Mouse (Mus musculus) gonadal fat pad, adult 2 months (tissue): Measurements from ENCODE around the gene Gm17190. TPM values are rescaled to one million over a fixed set of nuclear protein-coding genes. Genes with fewer than 3 reads are reported as not detected.
"Not testable (repeated sequence)": the region's sequence is repeated elsewhere in the genome, so short reads cannot be mapped to it uniquely, and the experiment has no call there.

ENCODE experiments used
- DNase-seq: peaks from one replicate; pipeline ENCODE4 v3.0.0-alpha.2; 2012; ENCODE audit warnings: low read depth
- polyA plus RNA-seq: library from polyadenylated mRNA; depleted of rRNA; stranded (reverse); fragments of >200 nt; gene quantifications from 2 replicates; pipeline ENCODE4 v1.2.3, GENCODE M21; 2012; rRNA removed

Gene Gm17190
- not detected in 2 replicates for polyA plus RNA-seq

DNA sequence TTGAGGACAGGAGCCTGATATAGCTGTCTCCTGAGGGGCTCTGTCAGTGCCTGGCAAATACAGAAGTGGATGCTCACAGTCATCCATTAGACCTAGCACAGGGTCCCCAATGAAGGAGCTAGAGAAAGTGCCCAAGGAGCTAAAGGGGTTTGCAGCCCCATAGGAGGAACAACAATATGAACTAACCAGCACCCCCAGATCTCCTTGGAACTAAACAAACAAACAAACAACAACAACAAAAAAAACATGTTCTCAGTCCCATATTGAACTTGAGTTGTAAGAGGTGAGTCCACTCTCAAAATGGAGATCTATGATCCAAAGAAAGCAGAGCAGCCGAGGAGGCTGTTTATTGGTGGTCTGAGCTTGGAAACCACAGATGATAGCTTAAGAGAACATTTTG lies at the start of gene Gm17190:
Gene Gm17190, plus strand, starts transcription at position 301 of the 400 bp plus-strand sequence.
- DNase-seq = not testable (repeated sequence)

DNA sequence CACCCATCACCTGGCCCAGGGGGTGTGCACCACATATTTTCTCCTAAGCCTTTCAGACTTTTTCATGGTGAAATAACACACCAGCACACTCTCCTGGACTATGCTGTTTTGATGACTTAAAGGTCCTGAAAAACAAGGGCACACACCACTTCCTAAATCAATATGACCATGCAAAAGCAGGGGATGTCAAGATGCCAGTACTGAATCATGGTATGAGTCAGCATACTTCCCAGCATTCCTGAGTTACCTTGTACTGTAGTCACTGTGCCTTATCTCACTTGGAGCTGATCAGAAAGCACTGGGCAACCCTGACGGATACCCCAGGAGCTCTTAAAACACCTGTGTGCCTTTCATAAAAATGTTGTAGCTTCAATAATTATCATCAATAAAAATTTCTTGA lies 42.3 kb upstream of the Gm17190 start:
- no peak for DNase-seq

DNA sequence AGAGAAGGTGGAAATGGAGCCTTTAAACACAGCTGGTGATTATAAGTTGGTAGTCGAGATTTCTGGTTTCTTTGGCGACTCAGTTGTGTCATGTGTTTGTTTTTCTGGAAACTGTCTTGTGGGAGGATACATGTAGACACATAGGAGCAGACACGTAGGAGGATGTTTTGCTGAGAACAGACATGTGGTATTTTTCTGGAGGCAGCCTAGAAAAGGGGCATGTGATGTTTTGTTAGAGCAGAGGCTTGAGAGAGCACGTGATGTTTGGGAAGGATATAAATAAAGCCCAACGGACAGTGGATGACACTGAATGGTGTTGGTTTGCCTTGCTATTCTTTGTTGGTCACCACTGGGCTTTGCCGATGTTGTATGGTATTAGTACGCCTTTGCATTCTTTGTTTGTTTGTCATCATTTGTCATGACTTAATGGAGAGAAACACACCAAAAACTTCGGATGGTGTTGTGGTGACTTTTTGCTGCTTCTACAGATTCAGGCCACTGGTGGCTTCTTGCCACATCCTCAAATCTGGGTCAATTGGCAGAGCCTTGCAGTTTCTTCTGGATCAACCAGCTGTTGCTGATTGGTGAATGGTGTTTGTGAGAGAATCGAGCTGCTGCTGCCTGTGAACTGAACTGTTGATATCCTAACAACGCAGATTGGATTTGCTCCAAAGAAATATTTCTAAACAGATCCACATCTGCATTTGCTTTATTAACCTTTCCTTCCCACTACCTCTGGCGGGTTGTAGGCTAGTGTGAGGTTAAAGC lies 41.4 kb upstream of the Gm17190 start:
- DNase-seq = no peak

GRCm38 (mm10) chr13:96045396-96045795 lies 36.5 kb upstream of the Gm17190 start:
- DNase-seq = no peak

- no peak for DNase-seq
Observed at GRCm38 (mm10) chr13:96052755-96053154, 29.1 kb upstream of the Gm17190 start.

DNA sequence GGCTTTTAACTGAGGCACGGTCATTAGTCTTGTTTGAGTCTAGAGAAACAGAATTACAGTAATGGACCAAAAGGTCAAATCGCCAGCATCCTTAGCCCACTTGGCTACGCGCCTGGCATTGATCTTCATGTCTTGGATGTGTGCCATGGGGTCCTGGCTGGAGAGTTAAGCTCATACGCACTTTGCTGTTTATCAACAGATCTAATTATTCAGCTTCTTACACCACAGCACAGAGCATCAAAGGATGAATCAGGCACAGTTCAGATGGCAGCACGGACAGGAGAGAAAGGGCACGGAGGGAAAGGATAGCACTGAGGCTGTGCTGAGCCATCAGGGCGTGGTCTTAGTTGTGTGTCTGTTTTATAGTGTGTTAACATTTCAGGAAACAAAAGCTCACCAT lies 8.3 kb upstream of the Gm17190 start:
- DNase-seq = no peak

DNA sequence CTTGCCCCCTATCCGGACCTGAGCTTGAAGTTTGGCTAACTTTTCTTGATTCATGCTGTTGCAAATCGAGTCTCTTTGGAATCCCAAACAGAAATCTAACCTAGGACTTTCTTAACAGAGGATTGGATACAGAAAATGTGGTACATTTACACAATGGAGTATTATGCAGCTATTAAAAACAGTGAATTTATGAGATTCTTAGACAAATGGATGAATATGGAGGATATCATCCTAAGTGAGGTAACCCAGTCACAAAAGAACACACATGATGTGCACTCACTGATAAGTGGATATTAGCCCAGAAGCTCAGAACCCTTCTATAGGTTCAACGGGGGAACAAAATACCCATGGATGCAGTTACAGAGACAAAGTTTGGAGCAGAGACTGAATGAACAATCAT lies 578 bp upstream of the Gm17190 start, which contains the start of gene Gm20075:
Gene Gm20075, minus strand, starts transcription at position 101 of the 400 bp plus-strand sequence.
- DNase-seq = not testable (repeated sequence)

DNA sequence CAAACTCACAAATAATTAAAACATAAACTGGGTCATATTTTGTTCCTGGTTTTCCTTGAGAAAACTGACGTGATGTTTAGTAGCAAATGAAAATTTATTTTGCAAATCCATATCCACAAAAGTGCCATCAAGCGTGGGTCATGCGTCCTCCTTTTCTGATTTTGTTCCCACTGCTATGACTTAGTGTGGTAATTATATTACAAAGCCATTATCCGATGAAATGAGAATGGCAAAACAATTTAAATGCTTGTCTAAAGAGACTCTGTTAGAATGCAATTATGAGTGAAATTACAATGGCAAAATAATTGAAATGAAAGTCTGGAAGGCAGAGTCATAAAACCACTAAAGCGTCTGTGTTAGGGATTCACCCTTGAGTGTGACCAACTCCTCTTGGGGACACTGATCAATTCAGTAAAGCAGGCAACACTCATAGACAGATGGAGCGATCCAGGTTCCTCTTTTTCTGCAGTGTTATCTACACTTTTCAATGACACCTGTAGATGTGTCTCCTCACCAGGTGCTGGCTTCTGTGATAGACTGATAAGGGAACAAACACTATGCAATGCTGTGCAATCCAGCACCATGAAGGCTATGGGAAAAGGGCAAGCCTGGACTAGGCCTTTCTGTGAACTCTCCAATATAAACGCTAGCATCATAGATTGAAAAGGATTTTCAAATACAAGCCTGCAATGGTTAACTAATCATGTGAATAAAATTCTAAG lies 3.9 kb downstream of the Gm17190 start:
- DNase-seq = no peak

GRCm38 (mm10) chr13:96090929-96091328 lies 9.1 kb downstream of the Gm17190 start:
- no peak for DNase-seq

- DNase-seq = no peak
Observed at GRCm38 (mm10) chr13:96106367-96106766, 24.5 kb downstream of the Gm17190 start.

GRCm38 (mm10) chr13:96110767-96111166 lies 28.9 kb downstream of the Gm17190 start:
- DNase-seq = no peak

GRCm38 (mm10) chr13:96112711-96113110 lies 30.9 kb downstream of the Gm17190 start:
- DNase-seq = no peak

DNA sequence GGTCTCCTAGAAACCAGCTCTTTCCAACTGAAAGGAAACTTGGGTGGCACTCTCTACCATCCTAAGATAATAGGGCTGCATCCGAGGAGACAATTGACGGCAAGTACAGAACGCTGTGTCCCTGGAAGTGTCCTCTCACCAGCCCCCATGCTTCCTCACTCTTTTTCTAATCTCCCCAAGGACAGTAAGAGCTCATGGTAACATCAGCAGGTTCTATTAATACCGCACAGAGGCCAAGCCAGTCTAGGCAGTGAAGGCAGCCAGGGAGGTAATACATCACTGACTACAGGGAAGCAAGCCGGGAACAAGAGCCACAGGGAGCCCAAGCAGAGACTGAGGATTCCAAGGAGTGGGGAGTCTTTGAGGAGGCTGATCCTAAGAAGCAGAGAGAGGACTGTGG lies 43.2 kb downstream of the Gm17190 start:
- no peak for DNase-seq

GRCm38 (mm10) chr13:96126669-96127068 lies 44.8 kb downstream of the Gm17190 start:
- DNase-seq = no peak

DNA sequence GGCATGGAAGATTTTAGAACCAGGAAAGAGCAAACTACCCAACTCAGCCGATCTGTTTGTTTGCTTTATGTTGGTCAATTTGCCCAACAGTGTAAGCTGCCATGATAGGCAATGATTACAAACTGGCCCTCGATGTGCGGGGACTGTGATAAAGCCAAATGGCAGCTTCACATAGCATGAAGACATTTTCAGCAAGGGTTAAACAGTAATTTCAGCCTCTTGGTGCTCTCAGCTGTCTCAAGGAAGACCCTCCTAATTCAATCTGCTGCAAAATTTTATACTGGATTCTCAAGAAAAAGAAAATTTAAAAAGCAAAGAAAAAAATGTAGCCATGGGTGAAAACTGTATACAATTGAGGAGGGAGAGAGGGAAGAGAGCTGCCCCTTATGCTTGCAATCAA lies 47.2 kb downstream of the Gm17190 start:
- DNase-seq = no peak

DNA sequence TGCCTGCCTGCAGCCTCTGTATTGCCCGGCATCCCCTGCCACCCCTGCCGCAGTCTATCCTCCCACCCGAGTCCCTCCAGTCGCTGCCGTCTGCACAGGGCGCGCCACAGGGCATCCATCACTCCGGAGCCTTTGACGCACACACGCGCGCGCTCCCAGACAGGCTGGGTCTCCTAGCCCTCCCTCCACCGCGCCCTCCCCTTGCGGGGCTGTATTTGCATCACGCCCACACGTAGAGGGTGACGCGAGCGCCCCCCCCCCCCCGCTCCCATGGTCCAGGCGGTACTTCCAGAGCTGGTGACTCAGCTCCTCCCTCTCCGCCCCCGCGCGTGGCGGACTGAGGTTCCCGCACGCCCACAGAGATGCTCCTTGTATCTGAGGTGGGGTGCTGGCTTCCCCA lies 49.2 kb downstream of the Gm17190 start:
- DNase-seq = no peak

DNA sequence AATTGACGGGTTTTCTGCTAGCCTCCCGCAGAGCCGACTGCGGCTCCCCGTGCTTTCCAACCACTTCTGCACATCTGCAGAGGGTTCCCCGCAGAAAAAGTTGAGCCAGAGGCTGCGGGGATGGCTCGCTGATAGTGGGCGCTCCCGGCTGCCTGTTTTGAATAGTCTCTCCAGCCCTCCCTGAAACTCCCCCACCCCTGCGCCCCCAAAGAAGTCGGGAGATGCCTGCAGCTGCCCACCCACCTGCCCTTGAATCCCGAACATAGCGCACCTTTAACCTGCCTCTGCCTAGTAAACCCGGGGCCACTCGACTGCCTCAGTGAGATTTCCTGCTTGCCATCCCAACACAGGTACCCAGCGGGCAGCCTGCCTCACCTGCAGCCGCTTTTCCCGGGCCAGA lies 50.1 kb downstream of the Gm17190 start:
- DNase-seq = no peak

DNA sequence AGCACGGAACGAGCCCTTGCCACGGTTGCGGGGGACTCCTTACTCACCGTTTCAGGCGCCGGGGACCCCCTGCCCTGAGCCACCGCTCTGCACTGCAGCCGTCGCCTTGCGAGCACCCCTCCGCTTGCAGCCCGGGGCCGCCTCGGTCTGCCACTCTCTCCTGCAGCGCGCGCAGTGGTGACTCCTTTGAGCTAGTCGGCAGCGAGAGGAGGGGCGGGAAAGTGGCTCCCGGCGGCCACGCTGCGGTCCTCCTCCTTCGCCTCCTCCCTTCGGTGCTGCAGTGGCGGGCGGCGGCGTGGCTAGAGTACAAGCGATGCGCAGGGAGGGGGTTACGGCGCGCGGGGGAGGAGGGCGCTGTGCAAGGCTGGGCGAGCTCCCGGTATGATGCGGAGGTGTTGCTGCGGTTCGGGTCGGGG lies 50.6 kb downstream of the Gm17190 start, which contains the start of gene Sv2c:
Gene Sv2c, minus strand, starts transcription at position 177 of the 416 bp plus-strand sequence.
- no peak for DNase-seq

Other genes with a start within 250 kb of the Gm17190 start
- gene Iqgap2, start 190.1 kb upstream of the Gm17190 start, polyA plus RNA-seq = 12.7 and 20.1 TPM in 2 replicates
- gene Gm20075, start 678 bp upstream of the Gm17190 start, polyA plus RNA-seq = 0.42 and 5.0 TPM in 2 replicates
- 0.18 and 0.26 TPM in 2 replicates for gene Sv2c, start 50.5 kb downstream of the Gm17190 start, polyA plus RNA-seq